Mouse (Mus musculus) heart, adult 10 weeks (tissue): ENCODE results near the gene Tecpr2. TPM values are rescaled to one million over a fixed set of nuclear protein-coding genes. Genes with fewer than 3 reads are reported as not detected.

ENCODE experiments used
- polyA plus RNA-seq: library from polyadenylated mRNA; stranded (reverse); fragments of 350-450 nt; fragmentation: Illumina TruSeq; extraction: RNeasy Lipid Tissue Mini Kit (QIAGEN cat#74804); gene quantifications from one replicate; pipeline ENCODE4 v1.2.3, GENCODE M21; 2014; ENCODE audit warnings: low read depth, low replicate concordance

Gene Tecpr2
- polyA plus RNA-seq = 4.5 TPM

GRCm38 (mm10) chr12:110889036-110890020 is at the start of gene Tecpr2, which contains the start of gene Cinp:
Tecpr2 (plus strand) TSS chr12:110889264.
Cinp (minus strand) TSS chr12:110889145.

GRCm38 (mm10) chr12:110840348-110841198 is 48.5 kb upstream of the Tecpr2 start, which contains the start of gene Mok:
Mok (minus strand) TSS chr12:110840939.

DNA sequence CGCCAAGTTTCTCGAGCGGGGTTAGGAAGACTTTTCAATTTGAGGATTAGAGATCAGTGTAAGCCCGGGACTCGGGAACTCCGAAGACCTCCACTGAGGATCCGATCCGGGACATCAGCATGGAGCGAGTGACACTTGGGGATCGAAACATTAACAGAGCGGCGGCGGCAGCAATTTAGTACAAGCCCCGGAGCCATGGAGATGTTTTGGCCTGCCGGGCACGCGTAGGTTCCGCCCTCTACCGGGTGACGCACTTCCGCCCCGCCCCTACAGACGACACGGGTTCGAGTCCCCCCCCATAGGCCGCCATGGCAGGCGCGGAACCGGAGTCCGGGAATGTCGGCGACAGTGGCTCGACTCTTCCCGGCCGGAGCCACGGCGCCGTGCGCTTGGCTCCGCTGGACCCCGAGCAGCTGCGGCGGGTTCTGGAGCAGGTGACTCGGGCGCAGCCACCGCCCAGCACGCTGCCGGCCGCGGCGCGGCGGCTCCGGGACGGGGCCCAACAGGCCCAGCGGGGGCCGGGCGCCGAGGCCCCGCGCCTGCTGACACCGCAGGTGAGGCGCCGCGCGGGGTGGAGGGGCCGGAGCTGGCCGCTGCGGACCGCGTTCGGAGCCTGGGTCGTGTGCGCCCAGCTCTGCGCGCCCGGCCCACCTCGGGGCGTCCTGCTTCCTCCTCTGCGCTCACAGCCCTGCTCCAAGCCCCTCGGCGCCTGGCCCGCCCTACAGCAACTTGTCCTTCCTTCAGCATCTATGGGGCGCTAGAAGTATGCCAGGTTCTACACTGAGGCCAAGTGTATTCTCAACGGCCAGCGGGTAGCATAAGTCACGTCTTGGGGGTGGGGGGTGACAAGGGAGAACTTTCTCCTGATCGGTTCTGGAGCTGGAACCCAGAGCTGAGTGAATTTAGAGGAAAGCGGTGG is 38.8 kb upstream of the Tecpr2 start, which contains the start of gene Zfp839:
Gene Zfp839 (plus strand): TSS at position 244 of the 919 bp plus-strand sequence.

GRCm38 (mm10) chr12:110978607-110979406 is 89.7 kb downstream of the Tecpr2 start, which contains the start of gene Ankrd9:
Ankrd9 (minus strand) TSS chr12:110979040.

Other genes with a start within 250 kb of the Tecpr2 start
- not detected for gene 1700001K19Rik, start 206.6 kb upstream of the Tecpr2 start, polyA plus RNA-seq
- 170 TPM for gene Hsp90aa1, start 186.5 kb upstream of the Tecpr2 start, polyA plus RNA-seq
- gene Wdr20, start 151.3 kb upstream of the Tecpr2 start, polyA plus RNA-seq = 20.9 TPM
- gene Mok, start 48.3 kb upstream of the Tecpr2 start, polyA plus RNA-seq = 0.68 TPM
- 7.3 TPM for gene Zfp839, start 39.0 kb upstream of the Tecpr2 start, polyA plus RNA-seq
- 29.1 TPM for gene Cinp, start 119 bp upstream of the Tecpr2 start, polyA plus RNA-seq
- gene Ankrd9, start 89.8 kb downstream of the Tecpr2 start, polyA plus RNA-seq = 38.1 TPM
- gene Rcor1, start 150.1 kb downstream of the Tecpr2 start, polyA plus RNA-seq = 12.1 TPM